ENCODE assay signal across 9 mouse cellular contexts in genomic region chr10:127671276-127671675, GRCm38 (mm10). TPM values are rescaled to one million over a fixed set of nuclear protein-coding genes. Genes with fewer than 3 reads are reported as not detected.
DNase-seq lines count a peak whose midpoint lies in the region; ATAC-seq lines count a peak whose summit lies in the region.
"Had no signal": no experiment of that assay in that cellular context is flagged by ENCODE, and none has a peak within 500 bp of the region (broad histone marks: within the 10 kb centered on the region; RNA-seq: fewer than 3 reads in every experiment).

No protein-coding gene starts in this region.

- DNase-seq in CD4-positive, CD25-positive, alpha-beta regulatory T cell, adult 2 months (ENCODE audit: low read depth, low spot score), result peak; percentile 79
- peak; percentile 48 for DNase-seq in kidney, adult 9 months
- DNase-seq in kidney, postnatal 14 days, result no peak
- DNase-seq in adipocyte (ENCODE audit: low spot score), result peak; percentile 47
- DNase-seq in spleen, adult 12 weeks (ENCODE audit: low spot score), result peak; percentile 56
- no peak for DNase-seq in urinary bladder, postnatal 36 days (ENCODE audit: low spot score in 2 of 2)
- DNase-seq: gastrocnemius, postnatal 10 days had no signal

- ATAC-seq in CD4-positive, CD25-positive, alpha-beta regulatory T cell, adult 4 months, result no peak
- no peak for ATAC-seq in monocyte, adult 5-6 weeks (replicated peaks; ENCODE audit: insufficient number of reproducible peaks, low FRiP score, low TSS enrichment, poor library complexity, severe bottlenecking)

RNA-seq across cellular contexts. Expression of gene Nab2, which starts 2.9 kb away (rescaled TPM):
- 10 to 100 TPM in 1 of 2 experiments, 1 to 10 TPM in 1; 8.9 to 10.8 TPM for polyA plus RNA-seq in CD4-positive, CD25-positive, alpha-beta regulatory T cell, adult 4 months (2017; shearing (Covaris generic))
- 12.6 to 35.9 TPM (median 17.8 TPM) in 3 replicates for total RNA-seq in monocyte, adult 5-6 weeks (2017)

RNA-seq across cellular contexts. Expression of gene Nemp1, which starts 4.6 kb away (rescaled TPM):
- 1 to 10 TPM; 2.5 to 4.0 TPM for polyA plus RNA-seq in CD4-positive, CD25-positive, alpha-beta regulatory T cell, adult 4 months (2017; shearing (Covaris generic))
- total RNA-seq in monocyte, adult 5-6 weeks (2017), result 16.1 to 28.4 TPM (median 17.2 TPM) in 3 replicates

RNA-seq across cellular contexts. Expression of gene Stat6, which starts 28.5 kb away (rescaled TPM):
- 100 to 1,000 TPM; 173 to 320 TPM for polyA plus RNA-seq in CD4-positive, CD25-positive, alpha-beta regulatory T cell, adult 4 months (2017; shearing (Covaris generic))
- 171 to 211 TPM (median 204 TPM) in 3 replicates for total RNA-seq in monocyte, adult 5-6 weeks (2017)

RNA-seq across cellular contexts. Expression of gene Myo1a, which starts 33.7 kb away (rescaled TPM):
- not detected for polyA plus RNA-seq in CD4-positive, CD25-positive, alpha-beta regulatory T cell, adult 4 months (2017; shearing (Covaris generic))
- 1.6 TPM in 1 of 3 replicates, not detected in the others for total RNA-seq in monocyte, adult 5-6 weeks (2017)

RNA-seq across cellular contexts. Expression of gene Lrp1, which starts 50.3 kb away (rescaled TPM):
- under 1 TPM; 0.30 to 0.96 TPM for polyA plus RNA-seq in CD4-positive, CD25-positive, alpha-beta regulatory T cell, adult 4 months (2017; shearing (Covaris generic))
- total RNA-seq in monocyte, adult 5-6 weeks (2017), result 147 to 219 TPM (median 171 TPM) in 3 replicates

Comparison
In these comparisons a context has a peak if more than half of its experiments do, and no peak if none do; other contexts are left out.
1. DNase-seq: peak in CD4-positive, CD25-positive, alpha-beta regulatory T cell, adult 2 months (single experiment), kidney, adult 9 months (single experiment), adipocyte (single experiment) and spleen, adult 12 weeks (single experiment); none in kidney, postnatal 14 days (single experiment) and urinary bladder, postnatal 36 days (0 of 2).